Mouse (Mus musculus) lung, postnatal 0 days (tissue): Measurements from ENCODE around the gene Ptprs.

Experiments
- CTCF ChIP-seq: IDR thresholded peaks from 2 replicates; pipeline ENCODE4 v1.5.1; 2016; ENCODE audit warnings: antibody characterized with exemption, mild to moderate bottlenecking
- EP300 ChIP-seq: IDR thresholded peaks from 2 replicates; pipeline ENCODE4 v1.6.1; 2016; ENCODE audit warnings: antibody characterized with exemption, mild to moderate bottlenecking, control low read depth

GRCm38 (mm10) chr17:56472733-56473610 is 3.3 kb downstream of the Ptprs start:
- TF ChIP-seq EP300: no peak
- peak; percentile 69 for TF ChIP-seq CTCF
